Mouse (Mus musculus) regulatory T cell (primary cell): ENCODE measurements around the gene Hamp.

ENCODE experiments used
- in situ Hi-C: fragments of 300-600 bp; cut with MboI, MseI; formaldehyde crosslinking; loops from one replicate; pipeline ENCODE4 v1.15.1; 2025; ENCODE audit warnings: high pct_unique_total_duplicates

The Hamp gene

DNA sequence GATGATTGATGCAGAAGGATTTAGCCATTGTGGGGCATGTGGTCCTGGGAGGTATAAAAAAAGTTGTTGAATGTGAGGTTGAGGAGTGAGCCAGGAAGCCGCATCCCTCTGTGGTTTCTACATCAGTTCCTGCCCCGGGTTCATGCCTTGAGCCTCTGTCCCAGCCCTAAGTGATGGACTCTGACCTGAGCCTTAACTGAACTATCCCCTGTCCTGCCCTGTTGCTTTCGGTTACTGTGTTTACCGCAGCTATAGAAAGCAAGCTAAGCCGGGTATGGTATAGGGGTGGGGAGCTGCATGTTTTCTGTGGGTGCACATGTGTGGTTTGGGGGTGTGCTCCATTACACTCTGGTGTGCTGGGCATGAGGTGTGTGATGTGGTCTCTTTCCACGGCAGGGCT lies 34.1 kb downstream of the Hamp start:
- in situ Hi-C loops, result no loop called here

- in situ Hi-C loops, result no loop called here
These were observed 34.8 kb downstream of the Hamp start for GRCm38 (mm10) chr7:30908992-30909431.

DNA sequence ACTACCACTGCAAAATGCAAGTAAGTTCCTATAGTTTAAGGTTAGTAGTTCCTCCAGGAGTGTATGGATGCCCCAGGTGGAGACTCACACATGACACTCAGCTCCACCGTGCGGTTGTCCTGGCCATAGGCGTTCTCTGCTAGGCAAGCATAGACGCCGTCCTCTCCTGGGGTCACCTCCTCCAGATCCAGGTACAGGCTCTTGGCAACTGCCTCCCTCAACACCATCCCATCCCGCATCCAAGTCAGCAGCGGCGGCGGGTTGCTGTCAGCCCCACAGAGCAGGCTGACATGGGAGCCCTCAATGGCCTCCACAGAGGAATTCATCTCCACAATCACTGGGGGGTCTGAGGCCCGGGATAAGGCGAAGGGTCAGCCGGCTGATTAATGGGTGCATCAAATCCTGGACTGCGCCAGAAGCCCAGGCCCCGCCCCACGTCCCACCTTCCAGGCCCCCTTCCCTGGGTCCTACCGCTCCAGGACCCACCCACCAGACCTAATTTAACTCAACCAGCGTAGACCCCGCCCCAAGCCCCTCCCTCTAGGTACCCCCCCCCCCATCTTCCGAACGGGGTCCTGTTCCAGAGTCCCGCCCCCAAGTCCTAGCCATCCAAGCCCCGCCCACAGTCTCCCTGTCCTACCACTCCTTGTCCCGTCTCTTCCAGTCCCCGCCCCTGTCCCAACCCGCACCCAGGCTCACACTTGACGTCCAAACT lies 35.4 kb downstream of the Hamp start:
- in situ Hi-C loops, result no loop called here

GRCm38 (mm10) chr7:30904042-30904441 lies 39.8 kb downstream of the Hamp start:
- in situ Hi-C loops, result no loop called here

DNA sequence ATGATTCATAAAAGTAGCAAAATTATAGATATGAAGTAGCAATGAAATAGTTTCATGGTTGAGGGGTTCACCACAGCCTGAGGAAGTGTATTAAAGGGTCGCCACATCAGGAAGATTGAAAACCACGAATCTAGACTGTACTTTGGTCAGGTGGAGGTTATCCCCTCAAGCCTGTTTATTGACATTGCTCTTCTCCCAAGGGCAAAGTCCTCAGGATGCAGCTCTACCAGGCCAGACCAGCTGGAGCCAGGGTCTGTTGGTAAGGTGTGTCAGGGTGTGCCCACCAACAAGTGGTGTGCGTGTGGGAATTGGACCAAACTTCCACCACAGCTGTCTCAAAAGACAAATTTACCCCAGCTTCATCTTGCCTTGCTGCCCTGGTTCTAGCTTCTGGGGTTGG lies 48.6 kb downstream of the Hamp start:
- in situ Hi-C loops, result no loop called here

- in situ Hi-C loops, result no loop called here
These were observed 51.3 kb downstream of the Hamp start for GRCm38 (mm10) chr7:30892515-30892914.
